Mouse (Mus musculus): ENCODE measurements around the gene Phex.
A peak's percentile ranks its signal among the peaks of the same experiment; 100 is the strongest.

Gene Phex

GRCm38 (mm10) chrX:157306796-157307405 is 108.2 kb downstream of the Phex start:
- no peak for DNase-seq

DNA sequence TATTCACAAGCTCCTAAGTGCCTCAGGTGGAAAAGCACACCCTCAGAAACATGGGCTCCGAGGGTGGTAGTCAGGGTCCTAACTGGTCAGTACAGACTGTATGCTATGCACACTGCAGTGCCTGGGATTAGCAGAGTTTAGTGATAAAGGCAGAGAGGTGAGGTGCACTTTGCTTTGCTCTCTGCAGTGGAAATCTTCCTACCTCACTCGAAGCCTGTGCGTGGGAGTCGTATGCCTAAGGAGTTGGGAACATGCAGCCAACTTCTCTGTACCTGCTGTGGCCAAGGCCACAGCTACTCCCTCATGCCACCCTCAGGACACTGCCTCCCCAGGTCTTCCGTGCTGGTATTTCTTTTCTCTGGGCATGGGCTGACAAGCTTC is 109.3 kb downstream of the Phex start:
- DNase-seq: no peak

DNA sequence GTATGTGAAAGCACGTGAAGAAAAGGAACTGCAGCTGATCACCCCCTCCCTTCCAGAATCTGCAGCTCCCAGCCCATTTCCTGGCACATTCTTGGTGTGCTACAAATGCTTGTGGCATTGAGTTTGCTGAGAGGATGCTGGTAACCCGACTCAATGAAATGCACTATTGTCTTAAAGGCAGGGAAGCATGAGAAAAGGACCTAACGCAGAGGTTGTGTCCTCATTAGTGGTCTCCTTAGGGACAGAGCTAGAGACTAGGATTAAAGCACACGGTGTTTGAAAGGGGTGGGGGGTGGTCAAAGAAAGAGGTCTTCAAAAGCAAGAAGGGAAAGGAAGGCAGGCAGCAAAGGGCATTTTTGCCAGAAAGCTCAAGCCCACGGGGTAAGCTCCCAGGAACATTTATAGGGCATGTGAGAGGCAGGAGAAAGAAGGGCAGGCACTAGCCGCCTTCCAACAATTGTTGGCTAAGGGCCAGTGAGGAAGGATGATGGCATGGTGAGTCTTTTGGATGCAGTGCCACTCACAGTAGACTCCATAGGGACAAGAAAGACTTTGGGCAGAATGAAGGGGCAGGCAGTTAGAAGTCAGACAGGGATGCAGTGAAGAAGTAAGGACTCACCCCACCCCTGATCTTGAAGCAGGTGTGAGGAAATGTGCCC is 109.8 kb downstream of the Phex start:
- no peak for DNase-seq

DNA sequence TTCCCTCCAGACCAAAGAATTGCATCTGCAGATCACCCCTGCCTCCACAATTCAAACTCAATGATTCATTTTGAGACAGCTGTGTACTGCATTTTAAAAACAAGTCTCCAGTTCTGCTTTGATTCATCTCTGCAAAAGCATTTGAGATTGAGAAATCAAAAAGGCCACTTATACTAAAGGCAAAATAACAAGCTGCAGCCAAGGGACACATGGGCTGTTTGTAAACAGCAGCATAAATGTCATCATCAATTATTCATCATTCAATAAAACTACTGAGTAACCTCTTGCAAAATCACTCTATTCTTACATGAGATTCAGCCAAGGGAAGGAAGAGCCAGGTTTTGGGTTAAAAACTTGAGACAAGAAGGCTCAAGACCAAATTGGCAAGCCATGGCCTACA is 122.7 kb downstream of the Phex start:
- no peak for DNase-seq

GRCm38 (mm10) chrX:157276581-157276980 is 138.5 kb downstream of the Phex start:
- DNase-seq: no peak

GRCm38 (mm10) chrX:157273291-157273690 is 141.8 kb downstream of the Phex start:
- DNase-seq: no peak

DNA sequence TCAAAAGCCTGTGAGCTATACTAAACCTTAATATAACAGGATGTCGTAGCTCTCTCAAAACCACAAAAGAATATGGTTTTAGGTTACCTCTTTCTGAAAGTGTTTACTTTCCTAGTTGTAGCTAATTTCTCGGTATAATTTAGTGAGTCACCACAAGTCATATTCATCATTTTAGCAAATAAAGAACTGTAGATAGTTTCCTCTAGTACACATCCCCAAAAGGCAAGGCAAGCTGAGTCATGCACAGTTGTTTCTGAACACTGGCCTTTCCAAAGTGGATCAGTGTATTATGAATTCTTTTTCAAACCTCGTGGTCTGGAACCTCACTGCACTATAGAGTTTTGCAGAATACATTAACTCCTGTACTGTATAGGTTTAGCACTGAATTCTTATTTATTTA is 143.5 kb downstream of the Phex start:
- DNase-seq: no peak

DNA sequence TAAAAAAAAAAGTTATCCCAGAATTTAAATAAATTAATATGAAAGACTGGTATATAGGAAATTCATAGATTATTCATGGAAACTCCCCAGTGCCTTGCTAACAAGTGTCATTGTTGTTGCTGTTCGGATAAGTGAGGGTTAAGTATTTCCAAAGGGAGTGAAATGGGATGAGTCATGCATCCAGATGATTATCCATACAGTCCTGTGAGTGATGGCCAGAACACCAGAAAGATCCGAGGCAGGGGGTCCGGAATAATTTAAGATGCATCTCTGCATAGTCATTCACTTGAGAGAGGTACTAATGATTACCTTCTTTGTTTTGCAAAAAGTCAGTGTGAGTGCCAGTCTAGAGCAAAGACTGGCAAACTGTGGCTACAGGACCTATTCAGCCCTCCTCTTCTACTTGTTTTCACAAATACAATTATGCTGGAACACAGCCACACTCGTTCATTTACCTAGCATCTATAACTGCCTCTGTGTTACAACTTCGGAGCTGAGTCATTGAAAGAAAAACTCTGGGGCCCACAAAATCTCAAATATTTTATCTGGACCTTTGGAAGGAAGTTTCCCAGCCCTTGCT is 145.3 kb downstream of the Phex start:
- no peak for DNase-seq

DNA sequence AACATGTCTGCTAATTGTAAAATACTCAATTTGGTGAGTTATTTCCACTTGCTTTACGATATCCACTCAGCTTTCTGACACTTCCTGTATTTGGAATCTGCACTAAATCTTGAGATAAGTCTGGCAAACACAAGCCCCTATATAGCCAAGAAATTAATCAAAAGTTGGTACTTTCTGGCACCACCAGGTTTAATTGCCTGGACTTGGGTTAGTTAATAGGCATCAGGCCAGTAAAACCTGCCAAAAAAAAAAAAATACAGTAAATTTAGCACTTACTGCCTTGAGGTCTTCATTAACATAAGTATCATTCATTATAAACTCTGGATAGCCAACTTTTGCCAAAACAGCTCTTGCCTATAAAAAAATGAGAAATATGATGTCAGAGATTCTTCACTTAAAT is 147.0 kb downstream of the Phex start:
- no peak for DNase-seq

- DNase-seq: no peak
Observed at GRCm38 (mm10) chrX:157202736-157203135, 212.4 kb downstream of the Phex start.

DNA sequence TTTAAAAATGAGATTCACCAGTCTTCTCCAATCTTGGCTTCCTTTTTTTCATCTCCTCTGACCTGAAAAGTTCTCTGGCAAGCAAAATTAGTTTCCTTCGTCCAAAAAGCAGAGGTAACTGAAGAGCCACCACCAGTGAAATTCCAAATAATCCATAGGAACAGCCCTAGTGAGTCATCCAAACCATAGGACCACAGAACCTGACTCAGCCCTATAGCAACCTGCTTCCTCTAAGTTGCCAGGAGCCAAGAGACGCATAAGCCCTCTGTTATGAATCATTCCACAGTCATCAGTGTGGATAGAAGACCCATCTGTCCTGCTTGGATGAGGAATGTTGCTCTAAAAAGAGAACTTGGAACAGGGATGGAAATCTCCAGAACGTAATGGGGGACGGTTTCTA is 230.9 kb downstream of the Phex start:
- no peak for DNase-seq

DNA sequence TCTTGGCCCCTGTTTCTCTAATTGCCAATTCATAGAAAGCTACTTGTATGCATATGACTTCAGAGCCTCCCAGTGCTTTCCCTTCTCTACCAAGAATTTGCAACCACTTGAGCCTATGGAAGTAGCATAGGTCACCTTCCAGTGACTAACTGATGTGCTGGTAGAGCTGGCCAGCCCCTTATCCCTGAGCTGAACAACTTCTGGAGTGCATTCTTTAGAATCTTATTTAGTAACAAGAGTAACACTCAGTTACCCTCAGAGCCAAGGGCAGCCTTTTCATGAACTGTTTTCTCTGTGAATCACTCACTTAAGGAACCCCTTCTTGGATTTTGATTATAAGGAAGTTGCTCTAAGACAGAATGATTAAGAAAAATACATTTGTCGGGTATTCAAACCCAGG is 234.3 kb downstream of the Phex start:
- peak in 1 of 2 experiments; percentile 17 for DNase-seq

DNA sequence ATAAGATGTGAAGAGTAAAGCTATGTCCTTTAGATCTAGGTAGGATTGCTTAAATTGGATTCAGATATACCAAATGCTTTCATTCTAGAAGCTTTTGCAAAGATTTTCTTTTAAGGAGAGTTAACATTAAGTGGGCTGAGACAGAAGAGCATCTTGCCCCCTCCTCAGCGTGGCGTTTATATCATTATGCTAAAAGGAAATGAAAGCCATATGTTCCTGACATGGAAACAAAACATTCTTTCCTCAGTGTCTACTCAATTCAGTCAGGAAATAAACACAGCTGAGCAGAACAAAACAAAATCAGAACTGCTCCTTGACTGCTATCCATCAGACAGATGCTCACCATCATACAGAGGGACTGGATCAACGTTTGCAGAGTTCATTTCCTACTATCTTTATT is 251.0 kb downstream of the Phex start:
- DNase-seq: no peak

GRCm38 (mm10) chrX:157163394-157163793 is 251.7 kb downstream of the Phex start:
- DNase-seq: no peak

GRCm38 (mm10) chrX:157144675-157145074 is 270.4 kb downstream of the Phex start:
- no peak for DNase-seq

GRCm38 (mm10) chrX:157139601-157140000 is 275.5 kb downstream of the Phex start:
- no peak for DNase-seq

All from lung, postnatal 4 days (tissue).